In the genomic region with DNA sequence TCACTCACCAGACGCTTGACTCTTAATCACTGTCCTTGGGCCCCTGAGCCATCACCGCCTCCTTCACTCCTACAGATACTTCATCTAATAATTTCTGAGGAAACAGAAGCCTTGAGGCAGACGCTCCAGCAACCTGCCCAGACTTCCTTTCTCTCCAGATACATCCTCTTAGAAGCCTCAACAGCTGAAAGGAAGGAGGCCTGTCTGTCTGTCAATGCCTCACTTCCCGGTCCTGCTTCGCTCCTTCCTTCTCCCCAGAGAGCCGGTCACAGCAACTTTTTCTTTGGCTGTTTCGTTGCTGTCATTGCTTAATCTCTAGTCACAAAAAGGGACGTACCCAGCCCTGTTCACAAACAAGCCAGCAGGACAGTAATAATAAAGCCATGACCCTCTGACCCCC, we compare ENCODE assay signal across 12 mouse cellular contexts. TPM values are rescaled to one million over a fixed set of nuclear protein-coding genes. Genes with fewer than 3 reads are reported as not detected.
DNase-seq lines count a peak whose midpoint lies in the region; ATAC-seq and TF ChIP-seq lines count a peak whose summit lies in the region.
"Had no signal": no experiment of that assay in that cellular context is flagged by ENCODE, and none has a peak within 500 bp of the region (broad histone marks: within the 10 kb centered on the region; RNA-seq: fewer than 3 reads in every experiment).

No protein-coding gene starts in this region.

- no peaks in the 10 kb centered on the region for H3K36me3 ChIP-seq in kidney, postnatal 0 days (ENCODE audit: insufficient read depth, low read length)
- H3K36me3 ChIP-seq in kidney, embryonic 14.5 days (ENCODE audit: control insufficient read depth, insufficient read depth, low read length) = no peaks in the 10 kb centered on the region
- H3K36me3 ChIP-seq in forebrain, embryonic 10.5 days (replicated peaks) = no peaks in the 10 kb centered on the region
- H3K36me3 ChIP-seq: embryonic facial prominence, embryonic 12.5 days; lung, embryonic 15.5 days had no signal

- 0 out of 2 replicates have a peak, but pooled peaks cover 5% of the 10 kb centered on the region for H3K4me1 ChIP-seq in kidney, postnatal 0 days (replicated peaks; ENCODE audit: insufficient read depth, low read length)
- 0 out of 2 replicates have a peak, but pooled peaks cover 5% of the 10 kb centered on the region for H3K4me1 ChIP-seq in kidney, embryonic 14.5 days (ENCODE audit: control insufficient read depth, insufficient read depth, low read length)
- peaks cover 6% of the 10 kb centered on the region; the same call in 1 of the 2 replicates for H3K4me1 ChIP-seq in forebrain, embryonic 10.5 days
- H3K4me1 ChIP-seq: embryonic facial prominence, embryonic 12.5 days had no signal

- H3K9ac ChIP-seq in kidney, postnatal 0 days (ENCODE audit: low read depth, low read length) = no peak overlapping the region
- H3K9ac ChIP-seq in kidney, embryonic 14.5 days (ENCODE audit: low read depth, low read length) = no peak overlapping the region
- H3K9ac ChIP-seq: embryonic facial prominence, embryonic 12.5 days; forebrain, postnatal 0 days; lung, embryonic 15.5 days had no signal

- TF ChIP-seq CTCF in kidney, postnatal 0 days (IDR thresholded peaks at IDR 0.05; ENCODE audit: low read depth) = no peak

- DNase-seq in kidney, postnatal 0 days (ENCODE audit: low spot score) = peak; percentile 16
- DNase-seq in c-Kit-positive CD71-negative TER-119-negative erythroid progenitor cells, embryonic 14.5 days (ENCODE audit: low read depth) = peak; percentile 29
- peak; percentile 12 for DNase-seq in liver
- DNase-seq in forebrain, embryonic 10.5 days (ENCODE audit: extremely low spot score, low spot score) = no peak
- no peak for DNase-seq in cerebellum, adult 9-11 months
- DNase-seq: forebrain, postnatal 0 days; layer of hippocampus, postnatal 36 days had no signal

- no peak overlapping the region for H3K27ac ChIP-seq in kidney, postnatal 0 days
- no peak overlapping the region for H3K27ac ChIP-seq in kidney, embryonic 14.5 days (ENCODE audit: low read depth, low read length)
- H3K27ac ChIP-seq in forebrain, embryonic 10.5 days = no peak overlapping the region
- H3K27ac ChIP-seq: embryonic facial prominence, embryonic 12.5 days; lung, embryonic 15.5 days had no signal

- H3K4me3 ChIP-seq in kidney, postnatal 0 days (replicated peaks; ENCODE audit: low read depth, low read length) = no peak overlapping the region
- no peak overlapping the region for H3K4me3 ChIP-seq in kidney, embryonic 14.5 days (ENCODE audit: low read length)
- no peak overlapping the region for H3K4me3 ChIP-seq in forebrain, embryonic 10.5 days
- H3K4me3 ChIP-seq: embryonic facial prominence, embryonic 12.5 days; lung, embryonic 15.5 days had no signal

- WGBS in kidney, postnatal 0 days = 56% methylated on average over 8 of the region's 8 CpGs
- 62% methylated on average over 8 of the region's 8 CpGs for WGBS in kidney, embryonic 14.5 days
- WGBS in forebrain, embryonic 10.5 days = 79% methylated on average over 8 of the region's 8 CpGs

- no peak for ATAC-seq in kidney, postnatal 0 days (replicated peaks; ENCODE audit: low FRiP score, low read depth)
- ATAC-seq in kidney, embryonic 14.5 days (ENCODE audit: low FRiP score, low TSS enrichment) = no peak
- ATAC-seq in monocyte, adult 5-6 weeks (replicated peaks; ENCODE audit: insufficient number of reproducible peaks, low FRiP score, low TSS enrichment, poor library complexity, severe bottlenecking) = peak; percentile 89
- ATAC-seq: forebrain, postnatal 0 days; intestine, postnatal 0 days had no signal

- H3K27me3 ChIP-seq in kidney, postnatal 0 days (ENCODE audit: insufficient read depth, low read length) = no peaks in the 10 kb centered on the region
- no peaks in the 10 kb centered on the region for H3K27me3 ChIP-seq in kidney, embryonic 14.5 days (ENCODE audit: control insufficient read depth, insufficient read depth, low read length)
- no peaks in the 10 kb centered on the region for H3K27me3 ChIP-seq in forebrain, embryonic 10.5 days (ENCODE audit: poor library complexity, severe bottlenecking)
- H3K27me3 ChIP-seq: embryonic facial prominence, embryonic 12.5 days; lung, embryonic 15.5 days had no signal

- H3K9me3 ChIP-seq in kidney, postnatal 0 days (replicated peaks; ENCODE audit: low read length) = no peaks in the 10 kb centered on the region
- 0 out of 2 replicates have a peak, but pooled peaks cover 4% of the 10 kb centered on the region for H3K9me3 ChIP-seq in kidney, embryonic 14.5 days (ENCODE audit: control insufficient read depth, low read length)
- H3K9me3 ChIP-seq in forebrain, embryonic 10.5 days = no peaks in the 10 kb centered on the region
- H3K9me3 ChIP-seq: embryonic facial prominence, embryonic 12.5 days; lung, embryonic 15.5 days had no signal

- no peak overlapping the region for H3K4me2 ChIP-seq in kidney, postnatal 0 days (ENCODE audit: low read length)
- H3K4me2 ChIP-seq in kidney, embryonic 14.5 days (replicated peaks; ENCODE audit: low read depth, low read length) = no peak overlapping the region
- H3K4me2 ChIP-seq: embryonic facial prominence, embryonic 12.5 days; lung, embryonic 15.5 days had no signal

RNA-seq across cellular contexts. Expression of gene Hk2, which starts 50.0 kb away (rescaled TPM):
- 4.0 and 4.5 TPM in 2 replicates for polyA plus RNA-seq in kidney, postnatal 0 days (2015; fragmentation: Nextera tagmentation; extraction: Ambion mirVana)
- 28.0 TPM in 2 replicates for polyA plus RNA-seq in kidney, embryonic 14.5 days (2014; fragmentation: Nextera tagmentation; extraction: Ambion mirVana)
- 40.8 to 76.5 TPM (median 73.2 TPM) in 3 replicates for total RNA-seq in monocyte, adult 5-6 weeks (2017)
- polyA plus RNA-seq in forebrain, embryonic 10.5 days (2016; fragmentation: Nextera tagmentation; extraction: Ambion mirVana) = 36.1 and 39.0 TPM in 2 replicates

Comparison
In these comparisons a context has a peak if more than half of its experiments do, and no peak if none do; other contexts are left out.
1. DNase-seq: peak in kidney, postnatal 0 days (single experiment), c-Kit-positive CD71-negative TER-119-negative erythroid progenitor cells, embryonic 14.5 days (single experiment) and liver (single experiment); none in forebrain, embryonic 10.5 days (single experiment) and cerebellum, adult 9-11 months (single experiment).